Mouse (Mus musculus): ENCODE data around the gene Kif5a. TPM values are rescaled to one million over a fixed set of nuclear protein-coding genes. Genes with fewer than 3 reads are reported as not detected.

Gene Kif5a
- polyA plus RNA-seq, 1 experiment from 2014 or later, result 0.76 TPM

GRCm38 (mm10) chr10:127289573-127290191 is 26.5 kb upstream of the Kif5a start:
- peak overlapping the region; percentile 72 for H3K9ac ChIP-seq (replicated peaks; ENCODE audit: low read length)
- H3K27me3 ChIP-seq (ENCODE audit: insufficient read depth, low read length), result no peaks in the 10 kb centered on the region
- 2% methylated on average over 15 of the region's 15 CpGs for WGBS
- H3K27ac ChIP-seq (ENCODE audit: low read length), result peak overlapping the region; percentile 99
- H3K4me2 ChIP-seq (replicated peaks; ENCODE audit: low read depth, low read length), result peak overlapping the region; percentile 97
- no peaks in the 10 kb centered on the region for H3K9me3 ChIP-seq (ENCODE audit: low read length)
- peaks cover 34% of the 10 kb centered on the region for H3K36me3 ChIP-seq (ENCODE audit: insufficient read depth, low read length)
- peaks cover 52% of the 10 kb centered on the region for H3K4me1 ChIP-seq (ENCODE audit: insufficient read depth, low read length)
- peak; percentile 10; the same call in 1 of the 2 replicates for ATAC-seq (ENCODE audit: low FRiP score, low TSS enrichment)
- peak overlapping the region; percentile 59 for H3K4me3 ChIP-seq (ENCODE audit: low read length)

- Histone ChIP-seq H3K4me2 (replicated peaks; ENCODE audit: low read depth, low read length) (peak within 1 kb of the TSS; percentile 97), H3K27me3 (ENCODE audit: insufficient read depth, low read length) (no peaks in the 10 kb centered on the region), H3K27ac (ENCODE audit: low read length) (peak within 1 kb of the TSS; percentile 99), H3K36me3 (ENCODE audit: insufficient read depth, low read length) (peaks cover 31% of the 10 kb centered on the region), H3K9ac (replicated peaks; ENCODE audit: low read length) (peak within 1 kb of the TSS; percentile 72), H3K4me1 (ENCODE audit: insufficient read depth, low read length) (peaks cover 52% of the 10 kb centered on the region), H3K4me3 (ENCODE audit: low read length) (peak within 1 kb of the TSS; percentile 59), H3K9me3 (ENCODE audit: low read length) (no peaks in the 10 kb centered on the region)
- peak; percentile 31 for ATAC-seq (ENCODE audit: low FRiP score, low TSS enrichment)
- 1% methylated on average over 49 of the region's 65 CpGs for WGBS
Observed at GRCm38 (mm10) chr10:127288800-127289572, 25.8 kb upstream of the Kif5a start, which contains the start of gene Mbd6. Gene Mbd6 (minus strand): TSS chr10:127289018.

- Histone ChIP-seq H3K4me1 (ENCODE audit: insufficient read depth, low read length) (peaks cover 52% of the 10 kb centered on the region), H3K4me2 (replicated peaks; ENCODE audit: low read depth, low read length) (peak overlapping the region; percentile 97), H3K9me3 (ENCODE audit: low read length) (no peaks in the 10 kb centered on the region), H3K4me3 (ENCODE audit: low read length) (peak overlapping the region; percentile 59), H3K36me3 (ENCODE audit: insufficient read depth, low read length) (peaks cover 32% of the 10 kb centered on the region), H3K27me3 (ENCODE audit: insufficient read depth, low read length) (no peaks in the 10 kb centered on the region), H3K27ac (ENCODE audit: low read length) (peak overlapping the region; percentile 99), H3K9ac (replicated peaks; ENCODE audit: low read length) (peak overlapping the region; percentile 72)
- peak; percentile 5 for ATAC-seq (ENCODE audit: low FRiP score, low TSS enrichment)
- WGBS, result under 1% methylated on average over 14 of the region's 28 CpGs
Observed at GRCm38 (mm10) chr10:127288328-127288799, 25.2 kb upstream of the Kif5a start.

GRCm38 (mm10) chr10:127287936-127288293 is 24.8 kb upstream of the Kif5a start:
- H3K9ac ChIP-seq (replicated peaks; ENCODE audit: low read length), result peak overlapping the region; percentile 72
- ATAC-seq (ENCODE audit: low FRiP score, low TSS enrichment), result no peak
- H3K4me1 ChIP-seq (ENCODE audit: insufficient read depth, low read length), result peaks cover 52% of the 10 kb centered on the region
- peaks cover 35% of the 10 kb centered on the region for H3K36me3 ChIP-seq (ENCODE audit: insufficient read depth, low read length)
- H3K4me2 ChIP-seq (replicated peaks; ENCODE audit: low read depth, low read length), result peak overlapping the region; percentile 97
- no peaks in the 10 kb centered on the region for H3K9me3 ChIP-seq (ENCODE audit: low read length)
- 0% methylated on average over 3 of the region's 3 CpGs for WGBS
- H3K27me3 ChIP-seq (ENCODE audit: insufficient read depth, low read length), result no peaks in the 10 kb centered on the region
- H3K27ac ChIP-seq (ENCODE audit: low read length), result peak overlapping the region; percentile 99
- peak overlapping the region; percentile 59 for H3K4me3 ChIP-seq (ENCODE audit: low read length)

GRCm38 (mm10) chr10:127287271-127287935 is 24.3 kb upstream of the Kif5a start:
- no peak for ATAC-seq (ENCODE audit: low FRiP score, low TSS enrichment)
- Histone ChIP-seq H3K27me3 (ENCODE audit: insufficient read depth, low read length) (no peaks in the 10 kb centered on the region), H3K27ac (ENCODE audit: low read length) (peak overlapping the region; percentile 99), H3K9ac (replicated peaks; ENCODE audit: low read length) (peak overlapping the region; percentile 72), H3K4me1 (ENCODE audit: insufficient read depth, low read length) (peaks cover 47% of the 10 kb centered on the region), H3K4me2 (replicated peaks; ENCODE audit: low read depth, low read length) (peak overlapping the region; percentile 97), H3K36me3 (ENCODE audit: insufficient read depth, low read length) (peaks cover 40% of the 10 kb centered on the region), H3K4me3 (ENCODE audit: low read length) (peak overlapping the region; percentile 59), H3K9me3 (ENCODE audit: low read length) (no peaks in the 10 kb centered on the region)
- 65% methylated on average over 15 of the region's 15 CpGs for whole genome bisulfite sequencing

GRCm38 (mm10) chr10:127286730-127287129 is 23.6 kb upstream of the Kif5a start:
- Histone ChIP-seq H3K27me3 (ENCODE audit: insufficient read depth, low read length) (no peaks in the 10 kb centered on the region), H3K4me2 (replicated peaks; ENCODE audit: low read depth, low read length) (peak overlapping the region; percentile 97; the same call in 1 of the 2 replicates), H3K36me3 (ENCODE audit: insufficient read depth, low read length) (peaks cover 47% of the 10 kb centered on the region), H3K9me3 (ENCODE audit: low read length) (no peaks in the 10 kb centered on the region), H3K4me1 (ENCODE audit: insufficient read depth, low read length) (peaks cover 41% of the 10 kb centered on the region), H3K9ac (replicated peaks; ENCODE audit: low read length) (peak overlapping the region; percentile 72; the same call in 1 of the 2 replicates), H3K27ac (ENCODE audit: low read length) (no peak overlapping the region), H3K4me3 (ENCODE audit: low read length) (peak overlapping the region; percentile 59; the same call in 1 of the 2 replicates)
- ATAC-seq (ENCODE audit: low FRiP score, low TSS enrichment), result no peak
- 64% methylated on average over 7 of the region's 7 CpGs for WGBS

- H3K36me3 ChIP-seq (ENCODE audit: insufficient read depth, low read length), result peaks cover 50% of the 10 kb centered on the region
- no peak overlapping the region for H3K27ac ChIP-seq (ENCODE audit: low read length)
- H3K4me1 ChIP-seq (ENCODE audit: insufficient read depth, low read length), result peaks cover 36% of the 10 kb centered on the region
- 73% methylated on average over 7 of the region's 7 CpGs for WGBS
- no peaks in the 10 kb centered on the region for H3K9me3 ChIP-seq (ENCODE audit: low read length)
- H3K4me2 ChIP-seq (replicated peaks; ENCODE audit: low read depth, low read length), result peak overlapping the region; percentile 97; the same call in 1 of the 2 replicates
- ATAC-seq (ENCODE audit: low FRiP score, low TSS enrichment), result no peak
- H3K9ac ChIP-seq (replicated peaks; ENCODE audit: low read length), result no peak overlapping the region
- no peak overlapping the region for H3K4me3 ChIP-seq (ENCODE audit: low read length)
- H3K27me3 ChIP-seq (ENCODE audit: insufficient read depth, low read length), result no peaks in the 10 kb centered on the region
Observed at GRCm38 (mm10) chr10:127286194-127286593, 23.0 kb upstream of the Kif5a start.

- no peaks in the 10 kb centered on the region for H3K27me3 ChIP-seq (ENCODE audit: insufficient read depth, low read length)
- H3K36me3 ChIP-seq (ENCODE audit: insufficient read depth, low read length), result peaks cover 55% of the 10 kb centered on the region
- no peak overlapping the region for H3K27ac ChIP-seq (ENCODE audit: low read length)
- H3K9me3 ChIP-seq (ENCODE audit: low read length), result no peaks in the 10 kb centered on the region
- ATAC-seq (ENCODE audit: low FRiP score, low TSS enrichment), result no peak
- H3K4me2 ChIP-seq (replicated peaks; ENCODE audit: low read depth, low read length), result no peak overlapping the region
- no peak overlapping the region for H3K4me3 ChIP-seq (ENCODE audit: low read length)
- H3K9ac ChIP-seq (replicated peaks; ENCODE audit: low read length), result peak overlapping the region; percentile 14; the same call in 1 of the 2 replicates
- WGBS, result 77% methylated on average over 13 of the region's 13 CpGs
- H3K4me1 ChIP-seq (ENCODE audit: insufficient read depth, low read length), result peaks cover 36% of the 10 kb centered on the region
Observed at GRCm38 (mm10) chr10:127285644-127286043, 22.5 kb upstream of the Kif5a start.

GRCm38 (mm10) chr10:127284724-127285500 is 21.8 kb upstream of the Kif5a start:
- no peak for ATAC-seq (ENCODE audit: low FRiP score, low TSS enrichment)
- H3K4me1 ChIP-seq (ENCODE audit: insufficient read depth, low read length), result peaks cover 35% of the 10 kb centered on the region
- no peak overlapping the region for H3K4me2 ChIP-seq (replicated peaks; ENCODE audit: low read depth, low read length)
- no peak overlapping the region for H3K4me3 ChIP-seq (ENCODE audit: low read length)
- peaks cover 61% of the 10 kb centered on the region for H3K36me3 ChIP-seq (ENCODE audit: insufficient read depth, low read length)
- no peak overlapping the region for H3K27ac ChIP-seq (ENCODE audit: low read length)
- H3K9me3 ChIP-seq (ENCODE audit: low read length), result no peaks in the 10 kb centered on the region
- H3K27me3 ChIP-seq (ENCODE audit: insufficient read depth, low read length), result no peaks in the 10 kb centered on the region
- peak overlapping the region; percentile 14; the same call in 1 of the 2 replicates for H3K9ac ChIP-seq (replicated peaks; ENCODE audit: low read length)
- 75% methylated on average over 11 of the region's 11 CpGs for WGBS

Data from kidney, embryonic 16.5 days (tissue).